21 mouse cellular contexts compared by ENCODE assay signal in the genomic region with DNA sequence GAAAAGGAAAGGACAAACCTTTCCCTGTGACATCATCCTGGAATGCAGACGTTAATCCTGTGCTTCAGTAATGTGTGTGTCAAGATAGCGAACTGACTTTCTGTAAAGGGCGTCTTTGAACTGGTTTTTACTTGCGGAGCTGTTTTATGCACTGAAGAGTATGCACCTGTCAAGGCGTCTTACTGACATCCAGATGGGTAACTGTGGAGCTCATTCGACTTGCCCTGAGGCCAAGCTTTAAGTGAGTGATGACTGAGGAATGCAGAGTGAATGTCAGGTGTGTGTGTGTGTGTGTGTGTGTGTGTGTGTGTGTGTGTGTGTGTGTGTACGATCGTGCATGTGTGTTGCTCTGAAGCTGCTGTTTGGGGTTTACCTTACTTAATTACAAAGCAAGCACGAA. TPM values are rescaled to one million over a fixed set of nuclear protein-coding genes. Genes with fewer than 3 reads are reported as not detected.
DNase-seq lines count a peak whose midpoint lies in the region; ATAC-seq lines count a peak whose summit lies in the region.
"Had no signal": no experiment of that assay in that cellular context is flagged by ENCODE, and none has a peak within 500 bp of the region (broad histone marks: within the 10 kb centered on the region; RNA-seq: fewer than 3 reads in every experiment).

No protein-coding gene starts in this region.

- H3K9me3 ChIP-seq in heart, embryonic 12.5 days (replicated peaks): no peaks in the 10 kb centered on the region; the same call in 1 of the 2 replicates
- H3K9me3 ChIP-seq in embryonic facial prominence, embryonic 10.5 days: no peaks in the 10 kb centered on the region
- H3K9me3 ChIP-seq: forebrain, embryonic 15.5 days; heart, embryonic 10.5 days; heart, embryonic 15.5 days; hindbrain, embryonic 10.5 days; intestine, embryonic 15.5 days had no signal

- no peaks in the 10 kb centered on the region for H3K36me3 ChIP-seq in heart, embryonic 12.5 days
- no peaks in the 10 kb centered on the region for H3K36me3 ChIP-seq in embryonic facial prominence, embryonic 10.5 days (replicated peaks)
- H3K36me3 ChIP-seq: forebrain, embryonic 15.5 days; heart, embryonic 10.5 days; heart, embryonic 15.5 days; hindbrain, embryonic 10.5 days; intestine, embryonic 15.5 days had no signal

- intact Hi-C loops in heart, postnatal 10 days (cut with DNase I): no loop called here

- no peak overlapping the region for H3K27ac ChIP-seq in heart, embryonic 12.5 days (ENCODE audit: poor library complexity, severe bottlenecking)
- H3K27ac ChIP-seq in embryonic facial prominence, embryonic 10.5 days (replicated peaks): no peak overlapping the region
- H3K27ac ChIP-seq: forebrain, embryonic 15.5 days; heart, embryonic 10.5 days; heart, embryonic 15.5 days; hindbrain, embryonic 10.5 days; hindbrain, embryonic 14.5 days; intestine, embryonic 15.5 days had no signal

- DNase-seq in heart, postnatal 10 days: no peak
- DNase-seq in retina, postnatal 1 day: peak; percentile 25
- DNase-seq in retina, embryonic 14.5 days (ENCODE audit: low spot score): no peak
- DNase-seq in embryonic facial prominence, embryonic 10.5 days (ENCODE audit: low spot score): peak; percentile 55
- peak; percentile 25 for DNase-seq in mesoderm, embryonic 11.5 days (ENCODE audit: low read depth, low spot score)
- DNase-seq in spleen, adult 12 weeks (ENCODE audit: low spot score): no peak
- DNase-seq: adrenal gland, postnatal 10 days; cerebellum, adult 18-20 months; cerebellum, adult 9-11 months; cerebellum, postnatal 36 days; gastrocnemius, postnatal 10 days; heart, adult 18-20 months had no signal

- H3K4me2 ChIP-seq in heart, embryonic 12.5 days: peak overlapping the region; percentile 5; the same call in 1 of the 2 replicates
- H3K4me2 ChIP-seq: forebrain, embryonic 15.5 days; heart, embryonic 15.5 days; hindbrain, embryonic 14.5 days; intestine, embryonic 15.5 days had no signal

- no peak for ATAC-seq in heart, embryonic 12.5 days (ENCODE audit: insufficient number of reproducible peaks, low FRiP score)
- ATAC-seq in megakaryocyte progenitor cell, adult 5-6 weeks (replicated peaks; ENCODE audit: poor library complexity): no peak
- ATAC-seq: forebrain, embryonic 15.5 days; intestine, embryonic 15.5 days had no signal

- no peak overlapping the region for H3K9ac ChIP-seq in heart, embryonic 12.5 days
- H3K9ac ChIP-seq: forebrain, embryonic 15.5 days; heart, embryonic 15.5 days; hindbrain, embryonic 14.5 days; intestine, embryonic 15.5 days had no signal

- 38% methylated on average over 9 of the region's 9 CpGs for WGBS in heart, embryonic 12.5 days
- 71% methylated on average over 9 of the region's 9 CpGs for WGBS in embryonic facial prominence, embryonic 10.5 days

- peaks cover 8% of the 10 kb centered on the region; the same call in 1 of the 2 replicates for H3K4me1 ChIP-seq in heart, embryonic 12.5 days (replicated peaks)
- H3K4me1 ChIP-seq in embryonic facial prominence, embryonic 10.5 days: no peaks in the 10 kb centered on the region
- H3K4me1 ChIP-seq: forebrain, embryonic 15.5 days; heart, embryonic 15.5 days; hindbrain, embryonic 10.5 days; intestine, embryonic 15.5 days had no signal

- no peak overlapping the region for H3K4me3 ChIP-seq in heart, embryonic 12.5 days
- H3K4me3 ChIP-seq in embryonic facial prominence, embryonic 10.5 days: no peak overlapping the region
- H3K4me3 ChIP-seq: forebrain, embryonic 15.5 days; heart, embryonic 10.5 days; heart, embryonic 15.5 days; hindbrain, embryonic 10.5 days; intestine, embryonic 15.5 days had no signal

- H3K27me3 ChIP-seq in heart, embryonic 12.5 days (replicated peaks): no peaks in the 10 kb centered on the region
- H3K27me3 ChIP-seq in embryonic facial prominence, embryonic 10.5 days (replicated peaks; ENCODE audit: low read depth, poor library complexity, severe bottlenecking): no peaks in the 10 kb centered on the region
- H3K27me3 ChIP-seq: CH12.LX; forebrain, embryonic 15.5 days; heart, embryonic 15.5 days; intestine, embryonic 15.5 days had no signal

RNA-seq across cellular contexts. Expression of gene Slc35b3, which starts 38.3 kb away (rescaled TPM):
- 25.0 and 26.8 TPM in 2 replicates for polyA plus RNA-seq in heart, embryonic 12.5 days (2016; fragmentation: Nextera tagmentation; extraction: Ambion mirVana)
- 1 to 10 TPM; 8.0 to 8.7 TPM for total RNA-seq in heart, postnatal 10 days (2021)
- 26.3 and 28.0 TPM in 2 replicates for polyA plus RNA-seq in embryonic facial prominence, embryonic 10.5 days (2016; fragmentation: Nextera tagmentation; extraction: Ambion mirVana)
- total RNA-seq in megakaryocyte progenitor cell, adult 5-6 weeks (2015): 22.0 and 29.3 TPM in 2 replicates
- 16.1 and 17.8 TPM in 2 replicates for total RNA-seq in megakaryocyte progenitor cell, adult 5-6 weeks (2017)

Comparison
In these comparisons a context has a peak if more than half of its experiments do, and no peak if none do; other contexts are left out.
1. DNase-seq: peak in retina, postnatal 1 day (single experiment), embryonic facial prominence, embryonic 10.5 days (single experiment) and mesoderm, embryonic 11.5 days (single experiment); none in heart, postnatal 10 days (0 of 2), retina, embryonic 14.5 days (single experiment) and spleen, adult 12 weeks (single experiment).